Mouse (Mus musculus) brain, adult 2 months (tissue): ENCODE data around the gene Tmem26.

Source experiments
- DNase-seq: peaks from one replicate; pipeline ENCODE4 v3.0.0; 2011; ENCODE audit warnings: low read depth, low spot score

The Tmem26 gene

DNA sequence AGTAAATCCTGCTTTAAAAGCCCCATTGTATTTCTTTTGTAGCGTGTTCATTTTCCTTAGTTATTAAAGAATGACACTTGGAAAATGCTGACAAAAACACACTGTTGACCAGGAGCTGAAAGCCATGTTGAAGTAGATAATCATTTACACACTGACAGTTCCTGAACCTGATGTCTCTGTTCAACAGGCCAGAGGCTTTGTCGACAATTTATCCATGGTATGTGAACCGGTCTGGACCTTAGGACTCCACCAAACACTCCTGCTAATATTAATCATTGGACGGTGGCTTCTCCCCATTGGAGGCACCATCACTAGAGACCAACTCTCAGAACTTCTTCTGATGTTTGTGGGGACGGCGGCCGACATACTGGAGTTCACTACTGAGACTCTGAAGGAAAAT, 27.5 kb downstream of the Tmem26 start:
- no peak for DNase-seq

GRCm38 (mm10) chr10:68759238-68759637, 35.8 kb downstream of the Tmem26 start:
- DNase-seq: peak; percentile 22

DNA sequence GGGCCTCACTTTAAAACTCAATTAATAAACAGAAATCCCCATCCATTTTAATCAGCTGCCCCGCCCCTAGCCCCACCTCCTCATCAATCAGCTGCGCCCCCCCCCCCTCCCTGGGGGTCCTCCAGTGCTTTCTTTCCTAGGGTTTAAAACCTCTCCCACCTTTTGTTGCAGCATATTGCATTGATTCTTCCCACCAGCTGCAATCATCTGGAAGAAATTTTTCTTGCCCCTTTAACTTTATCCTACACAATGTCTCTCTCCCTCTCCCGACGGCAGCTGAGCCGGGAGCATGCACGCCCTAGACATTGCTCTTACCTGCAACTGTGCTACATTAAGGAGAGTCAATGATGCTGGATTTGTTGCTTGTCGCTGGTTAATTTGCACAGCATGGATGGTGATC, 36.3 kb downstream of the Tmem26 start:
- DNase-seq: no peak

- no peak for DNase-seq
Measured at GRCm38 (mm10) chr10:68781067-68781868, 57.8 kb downstream of the Tmem26 start.

GRCm38 (mm10) chr10:68782724-68783123, 59.3 kb downstream of the Tmem26 start:
- DNase-seq: no peak

- DNase-seq: no peak
Measured at GRCm38 (mm10) chr10:68783856-68784255, 60.4 kb downstream of the Tmem26 start.

- no peak for DNase-seq
Measured at GRCm38 (mm10) chr10:68784463-68784862, 61.0 kb downstream of the Tmem26 start.

GRCm38 (mm10) chr10:68795466-68795865, 72.0 kb downstream of the Tmem26 start:
- DNase-seq: no peak

DNA sequence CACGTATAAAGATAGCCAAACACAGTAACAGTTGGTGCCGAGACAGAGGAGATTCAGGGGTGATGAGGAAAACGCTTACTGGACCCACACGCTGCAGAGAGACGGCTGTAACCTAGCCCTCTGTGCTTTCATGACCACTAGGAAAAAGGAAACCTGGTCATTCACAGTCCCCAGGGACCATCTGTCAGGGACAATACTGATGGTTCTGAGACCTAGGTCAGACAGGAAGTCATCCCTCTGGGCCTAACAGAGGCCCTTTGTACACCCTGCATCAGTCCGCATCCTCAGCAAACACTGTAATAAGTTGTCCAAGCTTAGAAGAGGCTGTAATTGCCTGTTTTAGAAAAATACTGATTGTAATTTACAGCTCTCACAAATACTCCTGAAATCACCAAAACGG, 76.4 kb downstream of the Tmem26 start:
- DNase-seq: no peak

- DNase-seq: no peak
Measured at GRCm38 (mm10) chr10:68800339-68800738, 76.9 kb downstream of the Tmem26 start.

- peak; percentile 8 for DNase-seq
Measured at GRCm38 (mm10) chr10:68806328-68806727, 82.9 kb downstream of the Tmem26 start.

DNA sequence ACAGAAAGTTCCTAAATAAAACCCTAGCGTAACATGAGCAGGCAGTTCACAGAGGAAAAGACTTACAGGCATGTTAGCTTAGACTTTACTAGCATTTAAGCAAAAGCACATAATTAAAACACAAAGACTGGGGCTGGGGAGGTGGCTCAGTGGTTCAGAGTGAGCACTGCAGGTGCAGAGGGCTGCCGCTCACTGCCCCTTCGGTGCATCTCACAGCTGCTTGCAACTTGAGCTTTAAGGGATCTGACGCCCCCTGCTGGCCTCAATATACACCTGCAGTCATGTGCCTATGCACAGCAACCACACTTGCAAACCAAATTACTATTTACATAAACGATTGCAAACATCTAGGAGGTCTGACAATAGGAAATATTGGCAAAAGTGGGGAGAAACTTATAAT, 87.5 kb downstream of the Tmem26 start:
- no peak for DNase-seq

- peak; percentile 17 for DNase-seq
Measured at GRCm38 (mm10) chr10:68812699-68813098, 89.3 kb downstream of the Tmem26 start.

DNA sequence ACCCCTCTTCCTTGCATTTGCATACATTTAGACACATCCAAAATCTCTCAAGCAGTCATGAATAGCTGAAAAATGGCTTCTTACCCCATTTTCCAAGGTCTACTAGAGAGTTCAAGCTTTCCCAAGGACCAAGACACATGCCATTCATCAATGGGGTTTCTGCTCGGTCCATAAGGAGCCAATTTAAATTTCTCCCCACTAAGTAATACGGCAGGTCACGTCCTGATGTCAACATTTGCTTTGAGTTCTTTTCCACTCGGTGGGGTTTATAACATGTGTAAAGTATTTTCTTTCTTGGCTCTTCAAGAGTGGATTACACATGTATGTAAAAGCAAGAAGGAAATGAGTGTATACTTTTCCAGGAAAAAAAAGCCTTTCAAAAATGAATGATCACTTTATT, 93.8 kb downstream of the Tmem26 start:
- no peak for DNase-seq

GRCm38 (mm10) chr10:68818065-68818759, 94.8 kb downstream of the Tmem26 start:
- DNase-seq: no peak

DNA sequence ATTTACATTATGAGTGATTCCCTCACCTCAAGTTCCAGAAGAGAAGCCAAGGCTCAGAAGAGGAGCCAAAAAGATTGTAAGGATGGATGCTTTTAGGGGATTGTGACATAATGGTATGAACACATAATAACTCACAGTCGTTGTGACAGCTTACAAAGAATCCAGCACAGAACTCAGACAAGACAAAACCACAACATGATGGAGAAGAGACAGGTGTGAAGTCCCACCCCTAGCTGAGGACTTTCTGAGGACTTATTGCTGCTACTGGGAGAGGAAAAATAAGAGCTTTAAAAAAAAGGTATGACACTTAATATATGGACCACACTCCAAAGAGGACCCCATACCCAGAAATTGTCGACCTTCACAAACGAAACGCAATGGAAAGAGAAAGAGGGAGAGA, 101.1 kb downstream of the Tmem26 start:
- DNase-seq: no peak
